Mouse (Mus musculus) ES-Bruce4 (cell line): ENCODE measurements around the gene Gm12569. TPM values are rescaled to one million over a fixed set of nuclear protein-coding genes. Genes with fewer than 3 reads are reported as not detected.

Experiments used
- H3K27ac ChIP-seq: 2 replicates; pipeline ENCODE4 v1.5.1; 2012; ENCODE audit warnings: low read length, inconsistent platforms; ENCODE audit not compliant: insufficient read depth
- H3K27me3 ChIP-seq: 2 replicates; pipeline ENCODE4 v1.6.1; 2012; ENCODE audit warnings: mild to moderate bottlenecking, low read length, inconsistent platforms; ENCODE audit not compliant: control insufficient read depth, poor library complexity, insufficient read depth, severe bottlenecking
- H3K36me3 ChIP-seq: 2 replicates; pipeline ENCODE4 v1.6.1; 2012; ENCODE audit warnings: inconsistent platforms, mild to moderate bottlenecking, low read length, moderate library complexity; ENCODE audit not compliant: control insufficient read depth, poor library complexity, insufficient read depth, severe bottlenecking
- H3K4me1 ChIP-seq: one replicate; pipeline ENCODE4 v1.8.1; 2011; ENCODE audit warnings: low read length; ENCODE audit not compliant: control insufficient read depth, insufficient read depth
- H3K4me3 ChIP-seq: 2 replicates; pipeline ENCODE4 v1.5.1; 2011; ENCODE audit warnings: low read depth, mild to moderate bottlenecking, low read length
- H3K9ac ChIP-seq: 2 replicates; pipeline ENCODE4 v1.6.1; 2012; ENCODE audit warnings: low read depth, mild to moderate bottlenecking, inconsistent platforms; ENCODE audit not compliant: poor library complexity, severe bottlenecking
- H3K9me3 ChIP-seq: replicated peaks from 2 replicates; pipeline ENCODE4 v1.6.1; 2012; ENCODE audit warnings: mild to moderate bottlenecking, low read length, inconsistent platforms; ENCODE audit not compliant: control insufficient read depth, poor library complexity, insufficient read depth, severe bottlenecking
- CTCF ChIP-seq: IDR thresholded peaks from one replicate; pipeline ENCODE4 v1.8.1; 2011; ENCODE audit warnings: low read depth, low read length
- EP300 ChIP-seq: IDR thresholded peaks from 2 replicates; pipeline ENCODE4 v1.6.1; 2011; ENCODE audit warnings: low read depth, low read length; ENCODE audit not compliant: insufficient read depth
- POLR2A ChIP-seq: IDR thresholded peaks from one replicate; pipeline ENCODE4 v1.8.1; 2011; ENCODE audit warnings: low read length; ENCODE audit not compliant: insufficient read depth
- polyA plus RNA-seq: library from polyadenylated mRNA; stranded (reverse); fragments of >200 nt; gene quantifications from 2 replicates; pipeline ENCODE4 v1.2.4, GENCODE M21; 2011; ENCODE audit warnings: low read depth; ENCODE audit not compliant: missing spikeins, insufficient read depth, insufficient read length

Gene Gm12569
- polyA plus RNA-seq, 1 experiment = 3.2 TPM

DNA sequence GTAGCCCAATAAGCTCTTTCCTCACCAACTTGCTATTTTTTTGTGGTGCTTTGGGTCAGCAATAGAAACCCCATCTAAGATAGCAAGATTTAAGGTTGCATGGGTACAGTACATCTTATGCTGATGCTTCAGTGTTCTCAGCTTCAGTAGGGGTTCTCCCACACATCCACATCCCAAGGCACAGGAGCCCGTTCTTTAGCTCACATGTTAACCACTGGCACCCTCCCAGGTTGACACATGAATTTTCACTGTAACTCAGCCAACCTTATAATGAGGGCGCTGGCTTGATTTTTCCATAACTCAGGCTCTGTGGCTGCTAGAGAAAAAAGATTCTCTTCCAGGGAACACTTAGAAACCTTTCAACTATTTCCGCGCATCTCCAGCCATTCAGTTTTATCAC, 6.8 kb downstream of the Gm12569 start:
- no peaks in the 10 kb centered on the region for H3K4me1 ChIP-seq
- TF ChIP-seq POLR2A = no peak
- no peak for TF ChIP-seq CTCF
- TF ChIP-seq EP300 = no peak
- no peaks in the 10 kb centered on the region for H3K36me3 ChIP-seq
- no peak overlapping the region for H3K9ac ChIP-seq
- H3K27me3 ChIP-seq = no peaks in the 10 kb centered on the region
- H3K27ac ChIP-seq = no peak overlapping the region
- H3K9me3 ChIP-seq = no peaks in the 10 kb centered on the region
- no peak overlapping the region for H3K4me3 ChIP-seq

DNA sequence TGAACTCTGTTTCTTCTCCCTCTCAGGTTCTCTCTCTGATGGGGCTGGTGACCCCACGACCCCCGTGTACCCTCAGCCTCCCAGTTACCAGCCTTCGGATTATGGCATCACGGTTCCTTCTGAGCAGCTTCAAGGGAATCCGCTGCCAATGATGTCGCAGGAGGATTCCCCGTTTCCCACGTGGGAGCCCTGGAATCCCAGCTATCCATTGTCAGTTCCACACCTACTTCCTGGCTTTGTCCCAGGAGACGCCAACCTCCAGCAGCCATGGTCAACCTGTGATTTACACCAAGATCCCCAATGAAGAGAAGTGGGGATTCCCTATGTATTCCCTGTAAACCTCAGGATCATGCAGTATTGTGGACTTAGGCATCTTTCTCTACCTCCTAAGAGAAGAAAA, 14.4 kb downstream of the Gm12569 start:
- no peak for TF ChIP-seq CTCF
- TF ChIP-seq EP300 = no peak
- TF ChIP-seq POLR2A = no peak
- Histone ChIP-seq H3K4me3 (no peak overlapping the region), H3K9ac (no peak overlapping the region), H3K36me3 (peaks cover 8% of the 10 kb centered on the region), H3K27ac (no peak overlapping the region), H3K4me1 (no peaks in the 10 kb centered on the region), H3K9me3 (no peaks in the 10 kb centered on the region), H3K27me3 (no peaks in the 10 kb centered on the region)

DNA sequence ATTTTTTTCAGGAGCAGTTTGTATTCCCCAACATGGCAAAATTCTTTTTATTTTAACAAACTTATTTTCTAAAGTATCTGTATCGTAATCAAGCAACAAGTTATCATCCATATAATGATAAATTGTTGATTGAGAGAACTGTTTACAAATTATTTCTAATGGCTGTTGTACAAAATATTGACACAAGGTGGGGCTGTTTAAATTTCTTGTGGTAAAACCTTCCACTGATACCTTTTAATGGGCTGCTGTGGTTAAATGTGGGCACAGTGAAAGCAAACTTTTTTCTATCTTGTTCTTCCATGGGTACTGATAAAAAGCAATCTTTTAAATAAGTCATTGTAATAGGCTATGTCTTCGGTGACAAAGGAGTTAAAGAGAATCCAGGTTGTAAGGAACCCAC, 22.6 kb downstream of the Gm12569 start:
- Histone ChIP-seq H3K9ac (no peak overlapping the region), H3K27me3 (no peaks in the 10 kb centered on the region), H3K36me3 (no peaks in the 10 kb centered on the region), H3K27ac (no peak overlapping the region), H3K4me3 (no peak overlapping the region), H3K4me1 (no peaks in the 10 kb centered on the region), H3K9me3 (no peaks in the 10 kb centered on the region; the same call in 1 of the 2 replicates)
- TF ChIP-seq CTCF = no peak
- TF ChIP-seq POLR2A = no peak
- no peak for TF ChIP-seq EP300

DNA sequence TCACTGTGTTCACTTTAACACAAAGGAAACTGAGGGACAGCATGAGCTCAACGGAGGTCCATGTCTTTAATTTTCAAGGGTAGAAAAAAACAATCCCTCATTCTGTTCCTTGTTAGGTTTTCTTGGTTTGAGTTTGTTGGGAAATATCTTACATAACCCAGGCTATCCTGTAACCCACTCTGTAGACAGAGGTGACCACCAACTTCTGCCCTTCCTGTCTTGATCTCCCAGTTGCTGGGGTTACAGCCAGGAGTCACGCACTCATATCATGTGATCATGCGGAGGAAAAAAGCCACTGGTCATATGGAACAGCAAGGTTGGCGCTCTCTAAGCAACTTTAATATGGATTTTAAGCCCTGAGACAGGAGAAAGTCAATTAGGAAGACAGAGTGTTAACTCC, 36.7 kb downstream of the Gm12569 start:
- H3K9me3 ChIP-seq = no peaks in the 10 kb centered on the region
- TF ChIP-seq EP300 (no peak), POLR2A (no peak), CTCF (no peak)
- no peaks in the 10 kb centered on the region for H3K36me3 ChIP-seq
- no peak overlapping the region for H3K27ac ChIP-seq
- H3K27me3 ChIP-seq = no peaks in the 10 kb centered on the region; the same call in none of the 2 replicates
- H3K4me1 ChIP-seq = no peaks in the 10 kb centered on the region
- H3K4me3 ChIP-seq = no peak overlapping the region
- H3K9ac ChIP-seq = no peak overlapping the region

DNA sequence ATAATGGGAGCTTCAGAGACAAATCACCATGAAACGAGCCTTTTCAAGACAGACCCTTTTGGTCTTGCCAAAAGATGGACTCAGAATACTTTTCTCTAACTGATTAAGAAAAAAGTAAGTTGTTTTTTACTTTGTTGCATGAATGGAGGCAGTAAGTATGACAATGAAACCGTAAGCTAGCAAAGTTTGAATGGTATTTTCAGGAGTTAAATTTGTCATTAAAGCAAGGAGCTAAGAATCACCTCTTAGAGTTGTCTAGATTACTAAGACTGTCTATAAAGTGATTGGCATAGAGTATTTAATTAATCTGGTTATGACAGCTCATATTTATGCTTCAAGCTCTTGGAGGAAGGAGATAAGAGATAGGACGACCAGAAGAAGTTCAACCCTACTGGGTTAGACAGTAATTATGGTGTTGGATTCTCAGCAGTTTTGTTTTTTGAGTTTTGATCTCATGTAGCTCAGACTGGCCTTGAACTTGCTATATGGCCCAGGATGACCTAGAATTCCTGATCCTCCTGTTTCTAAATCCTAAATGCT, 41.5 kb downstream of the Gm12569 start, which contains the start of gene Clk4:
Clk4 (plus strand) TSS at position 51 of the 540 bp plus-strand sequence.
- no peak for TF ChIP-seq CTCF
- no peak for TF ChIP-seq EP300
- no peak for TF ChIP-seq POLR2A
- Histone ChIP-seq H3K36me3 (peaks cover under 1% of the 10 kb centered on the region; the same call in 1 of the 2 replicates), H3K27me3 (no peaks in the 10 kb centered on the region), H3K4me3 (peak within 1 kb of the TSS; percentile 43), H3K4me1 (no peaks in the 10 kb centered on the region), H3K9me3 (no peaks in the 10 kb centered on the region), H3K27ac (0 out of 2 replicates have a peak within 1 kb of the TSS, but pooled peaks have one; percentile 7), H3K9ac (peak within 1 kb of the TSS; percentile 21; the same call in 1 of the 2 replicates)

DNA sequence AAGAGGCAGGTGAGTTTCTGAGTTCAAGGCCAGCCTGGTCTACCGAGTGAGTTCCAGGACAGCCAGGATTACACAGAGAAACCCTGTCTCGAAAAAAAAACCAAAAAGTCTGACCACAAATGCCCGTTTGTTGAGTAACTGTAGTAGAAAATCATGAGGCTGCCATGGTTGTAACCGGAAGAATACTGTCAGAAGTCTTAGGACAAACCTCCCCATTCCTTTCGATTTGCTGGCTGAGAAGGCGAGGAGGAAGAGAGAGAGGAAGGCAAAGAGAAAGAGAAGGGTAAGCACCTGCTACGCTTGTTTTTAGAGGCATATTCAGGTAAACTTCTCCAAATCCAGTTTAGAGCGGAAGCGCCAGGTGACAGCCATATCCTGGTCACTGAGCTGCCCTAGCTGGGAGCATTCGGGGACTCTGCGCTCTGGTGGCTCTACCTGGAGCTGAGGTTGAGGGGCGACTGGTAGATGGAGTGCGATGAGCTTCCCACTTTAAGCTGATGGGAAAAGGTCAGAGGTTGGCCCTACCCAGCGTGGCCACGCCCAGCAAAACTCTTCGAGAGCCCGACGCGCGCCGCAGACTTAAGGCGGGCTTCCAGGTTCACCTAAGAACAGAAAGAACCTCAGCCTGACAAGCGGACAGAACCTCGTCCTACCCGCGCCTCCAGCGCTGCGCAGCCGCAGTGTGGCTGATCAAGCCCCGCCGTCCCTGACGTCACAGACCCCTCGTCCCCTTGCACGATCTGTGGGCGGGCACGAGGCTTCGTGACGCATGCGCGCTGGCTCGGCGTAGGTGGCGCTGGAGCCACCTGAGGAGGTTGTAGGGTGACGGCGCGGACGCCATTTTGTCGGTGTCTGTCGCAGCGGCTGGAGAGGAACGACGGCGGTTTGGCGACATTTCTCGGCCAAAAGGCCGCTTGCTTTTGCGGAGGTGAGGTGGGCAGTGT, 42.3 kb downstream of the Gm12569 start, which contains the start of gene BC049762:
BC049762 (minus strand) TSS at position 705 of the 944 bp plus-strand sequence.
- H3K9ac ChIP-seq = peak within 1 kb of the TSS; percentile 78
- no peaks in the 10 kb centered on the region for H3K9me3 ChIP-seq
- no peaks in the 10 kb centered on the region for H3K4me1 ChIP-seq
- H3K36me3 ChIP-seq = peaks cover 9% of the 10 kb centered on the region; the same call in 1 of the 2 replicates
- peak within 1 kb of the TSS; percentile 79 for H3K4me3 ChIP-seq
- no peaks in the 10 kb centered on the region for H3K27me3 ChIP-seq
- 0 out of 2 replicates have a peak within 1 kb of the TSS, but pooled peaks have one; percentile 7 for H3K27ac ChIP-seq
- TF ChIP-seq CTCF (no peak), POLR2A (peak; percentile 90), EP300 (0 out of 2 replicates have a peak, but pooled peaks have one; percentile 18)
